Mouse (Mus musculus) ES-E14 (cell line): ENCODE data around the gene Mrpl12. TPM values are rescaled to one million over a fixed set of nuclear protein-coding genes. Genes with fewer than 3 reads are reported as not detected.

Source experiments
- DNase-seq: peaks from one replicate; pipeline ENCODE4 v3.0.0-alpha.2; 2013; ENCODE audit warnings: low read depth, low spot score
- H3K27ac ChIP-seq: 2 replicates; pipeline ENCODE4 v1.5.1; 2012; ENCODE audit warnings: low read depth, mild to moderate bottlenecking, low read length, moderate library complexity, mixed read lengths; ENCODE audit not compliant: poor library complexity, insufficient read depth, severe bottlenecking
- H3K36me3 ChIP-seq: 2 replicates; pipeline ENCODE4 v1.6.1; 2012; ENCODE audit warnings: mild to moderate bottlenecking, low read length, moderate library complexity, mixed read lengths; ENCODE audit not compliant: control insufficient read depth, poor library complexity, insufficient read depth, severe bottlenecking
- H3K4me1 ChIP-seq, 2 experiments: fragments of 150-350 bp in 1 of 2; sonication (generic) in 1 of 2; 2 replicates each; pipeline ENCODE4 v1.6.1; 2012; ENCODE audit warnings: low read length in 2 of 2, mild to moderate bottlenecking in 1 of 2, mixed read lengths in 1 of 2; ENCODE audit not compliant: control insufficient read depth in 2 of 2, insufficient read depth in 2 of 2, poor library complexity in 1 of 2
- H3K4me3 ChIP-seq, 2 experiments: fragments of 150-350 bp in 1 of 2; sonication (generic) in 1 of 2; 2 replicates each; pipeline ENCODE4 v1.5.1; 2012; ENCODE audit warnings: low read length in 2 of 2, low read depth in 1 of 2, mild to moderate bottlenecking in 1 of 2, mixed read lengths in 1 of 2; ENCODE audit not compliant: insufficient read depth in 1 of 2, poor library complexity in 1 of 2, severe bottlenecking in 1 of 2
- H3K9ac ChIP-seq: 2 replicates; pipeline ENCODE4 v1.6.1; 2012; ENCODE audit warnings: low read depth, mild to moderate bottlenecking, low read length, mixed read lengths; ENCODE audit not compliant: poor library complexity, insufficient read depth, severe bottlenecking
- H3K9me3 ChIP-seq: fragments of 150-350 bp; sonication (generic); 2 replicates; pipeline ENCODE4 v1.6.1; 2012; ENCODE audit warnings: low read depth, mild to moderate bottlenecking, low read length; ENCODE audit not compliant: control insufficient read depth, insufficient read depth
- CHD2 ChIP-seq: IDR thresholded peaks from 2 replicates; pipeline ENCODE4 v1.6.1; 2014; ENCODE audit warnings: mild to moderate bottlenecking, low read depth, low read length, inconsistent platforms
- HCFC1 ChIP-seq: IDR thresholded peaks from 2 replicates; pipeline ENCODE4 v1.6.1; 2012; ENCODE audit warnings: low read length, inconsistent platforms, borderline replicate concordance; ENCODE audit not compliant: insufficient read depth
- MAFK ChIP-seq: IDR thresholded peaks from 2 replicates; pipeline ENCODE4 v1.6.1; 2014; ENCODE audit warnings: mild to moderate bottlenecking, low read depth, low read length, inconsistent platforms; ENCODE audit not compliant: insufficient read depth
- ZC3H11A ChIP-seq: IDR thresholded peaks from 2 replicates; pipeline ENCODE4 v1.6.1; 2012; ENCODE audit warnings: low read depth, mild to moderate bottlenecking, inconsistent platforms, low read length, borderline replicate concordance
- ZNF384 ChIP-seq: IDR thresholded peaks from 2 replicates; pipeline ENCODE4 v1.6.1; 2012; ENCODE audit warnings: low read depth, low read length, inconsistent platforms
- in situ Hi-C, 2 experiments: fragments of 600-800 bp; cut with MboI; formaldehyde crosslinking; loops; one replicate each; pipeline ENCODE4 v1.15.1; 2025; ENCODE audit warnings: low sequenced_read_pairs in 2 of 2, inconsistent platforms in 1 of 2; ENCODE audit not compliant: unreplicated experiment in 2 of 2
- total RNA-seq: library from RNA; depleted of rRNA; stranded (reverse); fragments of 300-350 nt; gene quantifications from 2 replicates; pipeline ENCODE4 v1.2.3, GENCODE M21; 2012

Mrpl12 gene
- total RNA-seq, 1 experiment, result 136 TPM

DNA sequence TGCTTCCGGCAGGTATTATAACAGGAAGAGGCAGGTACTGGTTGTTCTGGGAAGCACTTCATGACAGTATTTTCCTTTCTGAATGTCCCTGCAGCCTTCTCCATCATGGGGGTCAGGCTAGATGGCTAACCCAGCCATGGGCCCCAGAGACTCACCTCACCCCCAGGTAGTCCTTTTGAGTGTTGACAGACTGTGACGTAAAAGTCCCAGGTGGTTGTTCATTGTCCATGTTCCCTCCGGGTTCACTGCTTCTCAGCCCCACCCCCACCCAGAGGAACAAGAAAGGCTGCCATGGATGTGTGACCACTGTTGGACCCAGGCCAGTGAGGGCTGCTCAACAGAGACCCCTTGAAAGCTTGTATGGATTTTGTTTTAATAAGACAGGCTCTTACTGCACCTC, 8.9 kb downstream of the Mrpl12 start:
- no peak overlapping the region for H3K9ac ChIP-seq
- in situ Hi-C loops, result no loop called here
- no peak overlapping the region for H3K27ac ChIP-seq
- no peaks in the 10 kb centered on the region for H3K9me3 ChIP-seq
- peaks cover 3 to 12% of the 10 kb centered on the region in 2 experiments; a peak in 1 of 4 replicates for H3K4me1 ChIP-seq
- peaks cover 37% of the 10 kb centered on the region for H3K36me3 ChIP-seq
- H3K4me3 ChIP-seq, result no peak overlapping the region
- no peak for TF ChIP-seq MAFK
- TF ChIP-seq ZNF384, result no peak
- TF ChIP-seq ZC3H11A, result no peak
- DNase-seq, result no peak

DNA sequence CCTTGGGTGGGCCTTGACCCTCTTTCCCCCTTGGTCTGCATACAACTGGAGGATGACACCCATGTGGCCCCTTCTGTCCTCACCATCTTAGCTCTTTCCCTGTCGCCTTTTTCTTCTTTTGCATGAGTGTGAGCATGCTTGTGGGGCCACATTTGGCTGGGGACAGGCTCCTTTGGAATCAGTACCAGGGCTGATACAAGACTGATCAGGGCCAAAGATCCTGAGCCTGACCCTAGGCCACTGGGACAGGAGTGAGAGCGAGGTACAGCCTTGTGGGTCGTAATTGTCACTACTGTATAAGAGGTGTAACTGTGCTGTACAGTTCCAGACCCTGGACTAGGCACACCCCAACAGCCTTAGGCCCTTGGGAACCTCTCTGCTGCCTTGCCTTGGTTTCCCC, 9.5 kb downstream of the Mrpl12 start:
- Histone ChIP-seq H3K4me3 (no peak overlapping the region), H3K9ac (no peak overlapping the region), H3K36me3 (peaks cover 37% of the 10 kb centered on the region), H3K27ac (no peak overlapping the region), H3K4me1 (peaks cover 3 to 10% of the 10 kb centered on the region in 2 experiments; a peak in 1 of 4 replicates), H3K9me3 (no peaks in the 10 kb centered on the region)
- no peak for TF ChIP-seq CHD2
- no peak for TF ChIP-seq HCFC1
- no peak for TF ChIP-seq ZC3H11A
- TF ChIP-seq MAFK, result no peak
- TF ChIP-seq ZNF384, result no peak
- DNase-seq, result no peak
- in situ Hi-C loops, result no loop called here

DNA sequence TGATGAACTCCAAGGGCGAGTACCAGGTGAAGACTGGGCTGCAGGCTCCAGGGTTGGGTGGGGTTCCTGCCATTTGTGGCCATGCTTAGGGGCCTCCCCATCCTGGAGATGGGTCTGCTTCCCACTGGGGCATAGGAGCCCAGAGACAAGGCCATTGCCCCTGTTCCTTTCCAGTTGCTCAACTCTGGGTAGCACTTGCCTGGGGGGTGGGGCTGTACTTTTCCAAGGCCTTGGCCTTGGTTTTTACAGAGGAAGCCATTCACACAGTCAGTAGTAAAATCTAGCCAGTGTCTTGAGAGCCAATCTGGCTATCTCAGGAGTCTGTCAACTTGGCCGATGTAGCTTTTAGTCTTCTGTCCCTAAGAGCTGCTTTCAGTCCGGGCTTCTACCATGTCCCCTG, 13.0 kb downstream of the Mrpl12 start:
- Histone ChIP-seq H3K36me3 (peaks cover 32% of the 10 kb centered on the region), H3K27ac (no peak overlapping the region), H3K4me1 (peaks cover 2% of the 10 kb centered on the region in 2 experiments; a peak in 1 of 4 replicates), H3K4me3 (no peak overlapping the region), H3K9ac (no peak overlapping the region), H3K9me3 (no peaks in the 10 kb centered on the region)
- no peak for TF ChIP-seq ZC3H11A
- no peak for TF ChIP-seq CHD2
- no peak for TF ChIP-seq HCFC1
- no peak for TF ChIP-seq MAFK
- no peak for TF ChIP-seq ZNF384
- in situ Hi-C loops, result no loop called here
- DNase-seq, result no peak

DNA sequence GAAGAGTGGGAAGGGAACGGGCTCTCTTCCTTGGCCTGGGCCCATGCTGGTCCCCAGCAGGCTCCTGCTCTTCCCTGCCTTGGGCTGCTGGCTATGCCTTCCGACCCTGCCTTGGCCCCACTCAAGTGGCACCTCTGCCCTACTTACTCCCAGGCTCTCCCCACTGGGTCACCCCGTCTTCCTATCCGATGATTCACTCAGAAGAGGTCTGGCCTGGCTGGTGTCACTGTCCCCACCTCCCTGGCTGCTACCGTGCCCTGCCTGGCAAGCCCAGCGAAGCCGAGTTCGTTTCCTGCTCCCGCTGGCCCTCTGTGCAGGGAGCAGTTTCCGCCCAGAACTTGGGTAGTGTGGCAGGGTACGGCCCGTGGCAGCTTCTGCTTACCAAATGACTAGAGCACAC, 13.8 kb downstream of the Mrpl12 start:
- H3K36me3 ChIP-seq, result peaks cover 32% of the 10 kb centered on the region
- H3K4me3 ChIP-seq, result no peak overlapping the region
- H3K4me1 ChIP-seq, result peaks cover 0 to 2% of the 10 kb centered on the region in 2 experiments; a peak in 1 of 4 replicates

DNA sequence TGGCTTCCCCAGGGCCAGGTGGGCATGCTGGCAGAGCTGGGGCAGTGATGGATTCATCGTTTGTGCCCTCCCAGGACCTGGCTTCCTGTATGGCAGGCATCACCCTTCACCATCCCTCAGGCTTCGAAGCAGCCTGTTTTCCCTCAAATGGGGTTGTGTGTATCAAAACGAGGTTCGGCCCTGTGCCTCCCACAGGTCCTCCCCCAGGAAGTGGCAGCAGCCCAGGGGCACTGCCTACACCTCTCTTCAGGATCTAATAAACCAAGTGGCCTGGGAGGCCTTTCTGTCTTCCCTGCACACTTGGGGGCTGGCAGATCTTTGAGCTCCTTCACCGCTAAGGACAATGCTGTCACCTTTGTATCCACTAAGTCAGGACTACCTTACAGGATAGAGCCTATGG, 14.5 kb downstream of the Mrpl12 start:
- no peak overlapping the region for H3K9ac ChIP-seq
- peaks cover 0 to 2% of the 10 kb centered on the region in 2 experiments; a peak in 1 of 4 replicates for H3K4me1 ChIP-seq
- in situ Hi-C loops, result no loop called here
- TF ChIP-seq ZNF384 (no peak), ZC3H11A (no peak), MAFK (no peak), CHD2 (no peak), HCFC1 (no peak)
- no peaks in the 10 kb centered on the region for H3K9me3 ChIP-seq
- H3K36me3 ChIP-seq, result peaks cover 32% of the 10 kb centered on the region
- no peak overlapping the region for H3K4me3 ChIP-seq
- no peak overlapping the region for H3K27ac ChIP-seq
- DNase-seq, result no peak

More for the DNA sequence above, 13.8 kb downstream of the Mrpl12 start:
- Histone ChIP-seq H3K27ac (no peak overlapping the region; the same call in 1 of the 2 replicates), H3K9ac (no peak overlapping the region; the same call in 1 of the 2 replicates), H3K9me3 (no peaks in the 10 kb centered on the region)
- no peak for DNase-seq
- TF ChIP-seq HCFC1 (no peak), CHD2 (no peak), ZC3H11A (no peak), MAFK (no peak), ZNF384 (no peak)
- in situ Hi-C loops, result no loop called here
